Mouse (Mus musculus) midbrain, embryonic 10.5 days (tissue): Measurements from ENCODE around the gene Mfsd4b5. TPM values are rescaled to one million over a fixed set of nuclear protein-coding genes. Genes with fewer than 3 reads are reported as not detected.
A peak's percentile ranks its signal among the peaks of the same experiment; 100 is the strongest.
"Not testable (repeated sequence)": the region's sequence is repeated elsewhere in the genome, so short reads cannot be mapped to it uniquely, and the experiment has no call there.

Source experiments
- DNase-seq: peaks from one replicate; pipeline ENCODE4 v3.0.0-alpha.2; 2017; ENCODE audit warnings: low spot score
- H3K27ac ChIP-seq: fragments of 300-500 bp; sonication (generic); replicated peaks from 2 replicates; pipeline ENCODE4 v1.5.1; 2016; ENCODE audit warnings: mild to moderate bottlenecking
- H3K27me3 ChIP-seq: fragments of 300-500 bp; sonication (generic); 2 replicates; pipeline ENCODE4 v1.6.1; 2016; ENCODE audit warnings: low read depth, mild to moderate bottlenecking; ENCODE audit not compliant: poor library complexity, severe bottlenecking
- H3K36me3 ChIP-seq: fragments of 300-500 bp; sonication (generic); 2 replicates; pipeline ENCODE4 v1.6.1; 2016; ENCODE audit warnings: mild to moderate bottlenecking, moderate library complexity
- H3K4me1 ChIP-seq: fragments of 300-500 bp; sonication (generic); 2 replicates; pipeline ENCODE4 v1.6.1; 2016
- H3K4me3 ChIP-seq: fragments of 300-500 bp; sonication (generic); 2 replicates; pipeline ENCODE4 v1.5.1; 2016; ENCODE audit warnings: mild to moderate bottlenecking, moderate library complexity
- H3K9me3 ChIP-seq: fragments of 300-500 bp; sonication (generic); replicated peaks from 2 replicates; pipeline ENCODE4 v1.6.1; 2016; ENCODE audit warnings: mild to moderate bottlenecking
- WGBS: fragments of 180-500 bp; shearing (Covaris S2); methylation state at CpG from one replicate; pipeline ENCODE4 v1.1.7; 2016; 5-methylcytosine and 5-hydroxymethylcytosine counted together
- polyA plus RNA-seq: library from polyadenylated mRNA; unstranded; fragments of >200 nt; fragmentation: Nextera tagmentation; extraction: Ambion mirVana; gene quantifications from 2 replicates; pipeline ENCODE4 v1.2.1, GENCODE M21; 2016

Mfsd4b5 gene
- polyA plus RNA-seq, 1 experiment from 2014 or later, result not detected

DNA sequence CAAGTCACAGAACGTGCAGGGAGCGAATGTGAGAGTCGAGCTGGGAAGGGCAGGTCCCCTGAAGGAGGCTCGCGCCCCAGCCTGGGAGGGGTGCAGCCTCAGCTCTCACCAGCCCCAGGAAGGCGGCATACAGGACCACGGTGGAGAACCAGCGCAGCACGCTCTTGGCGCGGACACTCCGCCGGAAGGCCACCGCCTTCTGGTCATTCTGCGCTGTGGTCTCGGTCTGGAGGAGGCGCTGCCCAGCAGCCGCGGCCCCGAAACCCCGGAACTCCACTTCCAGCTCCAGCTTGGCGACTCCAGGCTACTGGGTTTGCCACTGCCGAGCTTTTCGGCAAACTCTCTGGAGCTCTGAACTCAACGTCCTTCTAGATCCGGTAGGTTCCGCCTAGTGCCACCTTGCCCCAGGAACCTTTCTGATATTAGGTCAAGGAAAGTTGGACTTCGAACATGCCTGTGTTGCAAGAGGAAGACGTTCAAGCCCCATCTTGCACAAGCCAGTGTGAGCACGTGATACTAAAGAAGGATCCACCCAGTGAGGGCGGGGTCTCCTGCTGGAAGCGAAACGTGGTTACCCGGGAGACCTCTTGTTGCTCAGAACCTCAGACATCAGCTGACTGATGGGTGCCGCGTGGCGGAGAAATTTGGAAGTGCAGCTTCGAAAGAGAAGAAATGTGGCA, 26.5 kb downstream of the Mfsd4b5 start, which contains the start of gene Mfsd4b3:
Gene Mfsd4b3 (minus strand): TSS at position 393 of the 680 bp plus-strand sequence.
- Histone ChIP-seq H3K4me3 (peak within 1 kb of the TSS; percentile 66), H3K4me1 (peaks cover 12% of the 10 kb centered on the region), H3K27ac (peak within 1 kb of the TSS; percentile 81), H3K27me3 (peaks cover 26% of the 10 kb centered on the region), H3K9me3 (no peaks in the 10 kb centered on the region), H3K36me3 (no peaks in the 10 kb centered on the region)
- peak; percentile 92 for DNase-seq
- under 1% methylated on average over 38 of the region's 38 CpGs for WGBS

- Histone ChIP-seq H3K4me3 (no peak overlapping the region), H3K4me1 (peaks cover 12% of the 10 kb centered on the region), H3K36me3 (no peaks in the 10 kb centered on the region), H3K9me3 (no peaks in the 10 kb centered on the region), H3K27ac (no peak overlapping the region), H3K27me3 (peaks cover 26% of the 10 kb centered on the region)
- no peak for DNase-seq
- WGBS, result 89% methylated on average over 4 of the region's 4 CpGs
Measured at GRCm38 (mm10) chr10:39958266-39958665, 28.2 kb downstream of the Mfsd4b5 start.

GRCm38 (mm10) chr10:39956340-39956878, 30.0 kb downstream of the Mfsd4b5 start:
- H3K27me3 ChIP-seq, result peaks cover 38% of the 10 kb centered on the region
- H3K9me3 ChIP-seq, result no peaks in the 10 kb centered on the region
- no peaks in the 10 kb centered on the region for H3K36me3 ChIP-seq
- no peak overlapping the region for H3K4me3 ChIP-seq
- peaks cover 12% of the 10 kb centered on the region for H3K4me1 ChIP-seq
- DNase-seq, result no peak
- H3K27ac ChIP-seq, result no peak overlapping the region
- 86% methylated on average over 2 of the region's 2 CpGs for WGBS

DNA sequence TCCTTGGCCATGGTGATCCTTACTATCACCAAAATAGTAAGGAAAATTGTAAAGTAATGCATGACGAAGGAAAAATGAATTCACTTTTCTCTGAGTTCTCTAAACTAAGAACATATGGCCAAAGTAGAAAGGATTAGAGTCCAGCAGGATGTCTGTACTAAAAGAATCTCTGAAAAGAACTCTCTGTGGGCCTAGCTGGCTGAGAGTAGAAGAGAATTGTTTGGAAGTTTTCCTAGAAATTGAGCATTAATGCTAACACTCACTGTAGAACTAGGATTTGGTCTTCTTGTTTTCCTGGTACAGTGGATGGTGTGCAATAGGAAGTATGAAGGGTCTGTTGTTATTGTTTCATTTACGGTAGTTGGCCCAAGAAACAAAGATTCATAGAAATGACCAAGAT, 31.3 kb downstream of the Mfsd4b5 start:
- Histone ChIP-seq H3K4me3 (no peak overlapping the region), H3K4me1 (peaks cover 11% of the 10 kb centered on the region), H3K27me3 (peaks cover 43% of the 10 kb centered on the region), H3K27ac (no peak overlapping the region), H3K36me3 (no peaks in the 10 kb centered on the region), H3K9me3 (no peaks in the 10 kb centered on the region)
- 88% methylated on average over 2 of the region's 2 CpGs for WGBS
- no peak for DNase-seq

DNA sequence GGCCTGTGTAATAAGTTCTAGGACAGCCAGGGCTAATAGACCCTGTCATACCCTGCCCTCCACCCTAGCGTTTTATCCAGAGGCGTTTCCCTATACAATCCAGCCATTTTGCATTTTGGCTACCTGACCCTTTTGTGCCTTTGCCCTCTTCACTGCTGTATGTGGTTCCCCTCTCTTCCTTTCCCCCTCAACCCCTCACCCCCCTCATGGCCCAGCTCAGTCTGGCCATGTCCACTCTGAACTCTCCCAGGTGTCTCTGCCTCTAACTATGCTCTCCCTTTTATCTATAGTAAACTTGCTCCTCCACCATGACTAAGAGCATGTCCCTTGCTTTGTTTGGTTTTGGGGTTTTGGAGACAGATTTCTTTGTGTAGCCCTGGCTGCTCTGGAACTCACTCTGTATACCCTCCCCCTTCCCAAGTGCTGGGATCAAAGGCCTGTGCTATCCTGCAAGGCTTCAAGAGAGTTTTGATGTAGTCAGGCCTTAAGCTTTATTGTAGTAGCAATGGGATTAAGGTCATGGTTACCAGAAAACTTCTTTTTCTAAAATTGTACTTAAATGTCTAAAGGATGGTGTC, 37.0 kb downstream of the Mfsd4b5 start:
- Histone ChIP-seq H3K27ac (no peak overlapping the region), H3K27me3 (peaks cover 36% of the 10 kb centered on the region), H3K4me3 (no peak overlapping the region), H3K9me3 (no peaks in the 10 kb centered on the region), H3K4me1 (peaks cover 15% of the 10 kb centered on the region), H3K36me3 (no peaks in the 10 kb centered on the region)
- DNase-seq, result peak; percentile 26
- WGBS, result 73% methylated on average over 2 of the region's 2 CpGs

GRCm38 (mm10) chr10:39947195-39947594, 39.3 kb downstream of the Mfsd4b5 start:
- Histone ChIP-seq H3K4me1 (peaks cover 15% of the 10 kb centered on the region), H3K27me3 (peaks cover 31% of the 10 kb centered on the region)
- not testable (repeated sequence) for H3K9me3 ChIP-seq, H3K4me3 ChIP-seq, H3K36me3 ChIP-seq, DNase-seq, H3K27ac ChIP-seq
- WGBS, result 86% methylated on average over 3 of the region's 3 CpGs

GRCm38 (mm10) chr10:39936553-39936952, 49.9 kb downstream of the Mfsd4b5 start:
- Histone ChIP-seq H3K9me3 (no peaks in the 10 kb centered on the region), H3K27me3 (no peaks in the 10 kb centered on the region), H3K4me3 (no peak overlapping the region), H3K36me3 (no peaks in the 10 kb centered on the region), H3K4me1 (no peaks in the 10 kb centered on the region), H3K27ac (no peak overlapping the region)
- no peak for DNase-seq
- 85% methylated on average over 7 of the region's 7 CpGs for WGBS

DNA sequence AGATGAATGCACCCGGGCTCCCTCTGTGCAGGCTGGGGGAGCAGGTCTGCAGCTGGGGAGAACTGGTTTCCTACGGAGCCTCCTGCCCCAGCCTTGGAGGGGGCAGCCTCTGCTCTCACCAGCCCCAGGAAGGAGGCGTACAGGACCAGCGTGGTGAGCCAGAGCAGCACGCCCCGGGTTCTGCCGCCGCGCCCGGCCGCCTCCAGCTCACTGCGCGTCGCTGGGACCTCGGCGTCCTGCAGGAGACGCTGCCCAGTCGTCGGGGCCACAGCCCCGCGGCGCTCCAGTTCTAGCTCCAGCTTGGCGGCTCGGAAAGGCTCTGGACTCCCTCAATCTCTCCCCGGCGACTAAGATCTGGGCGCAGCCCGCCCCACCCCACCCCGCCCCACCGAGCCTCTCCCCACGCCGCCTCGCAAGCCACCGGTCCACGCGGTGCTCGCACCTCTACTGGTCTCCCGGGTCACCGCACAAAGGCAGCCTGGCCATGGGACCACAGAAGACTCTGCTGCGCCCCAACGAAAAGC, 59.8 kb downstream of the Mfsd4b5 start, which contains the start of gene Mfsd4b2:
Gene Mfsd4b2 (minus strand): TSS at position 308 of the 524 bp plus-strand sequence.
- Histone ChIP-seq H3K27me3 (peaks cover 39% of the 10 kb centered on the region), H3K4me3 (peak within 1 kb of the TSS; percentile 60), H3K36me3 (no peaks in the 10 kb centered on the region), H3K4me1 (peaks cover 10% of the 10 kb centered on the region), H3K27ac (peak within 1 kb of the TSS; percentile 77), H3K9me3 (no peaks in the 10 kb centered on the region)
- WGBS, result under 1% methylated on average over 41 of the region's 41 CpGs
- DNase-seq, result peak; percentile 59

GRCm38 (mm10) chr10:39924556-39924955, 61.9 kb downstream of the Mfsd4b5 start:
- 74% methylated on average over 8 of the region's 8 CpGs for WGBS
- H3K9me3 ChIP-seq, H3K4me1 ChIP-seq, H3K27ac ChIP-seq, DNase-seq, H3K4me3 ChIP-seq, H3K36me3 ChIP-seq: not testable (repeated sequence)
- peaks cover 39% of the 10 kb centered on the region for H3K27me3 ChIP-seq

DNA sequence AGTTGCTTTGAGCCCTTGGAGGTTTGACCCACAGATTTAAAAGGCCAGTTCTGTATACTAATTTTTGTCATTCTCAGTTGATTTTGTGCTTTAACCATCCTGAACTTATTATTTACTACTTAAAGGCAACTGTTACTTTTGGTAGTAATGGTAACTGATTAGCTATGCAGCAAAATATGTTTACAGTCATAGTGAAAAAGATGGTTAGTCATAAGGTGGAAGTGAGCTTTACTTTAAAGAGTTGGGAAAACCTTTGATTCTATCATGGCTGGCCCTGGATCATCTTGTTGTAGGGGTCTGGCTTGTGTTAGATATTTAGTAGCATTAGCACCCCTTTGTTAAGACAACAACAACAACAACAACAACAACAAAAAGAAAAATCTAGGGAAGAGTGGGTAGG, 73.8 kb downstream of the Mfsd4b5 start:
- Histone ChIP-seq H3K36me3 (no peaks in the 10 kb centered on the region), H3K27ac (no peak overlapping the region), H3K9me3 (no peaks in the 10 kb centered on the region), H3K4me3 (no peak overlapping the region), H3K4me1 (no peaks in the 10 kb centered on the region), H3K27me3 (no peaks in the 10 kb centered on the region)
- no peak for DNase-seq

DNA sequence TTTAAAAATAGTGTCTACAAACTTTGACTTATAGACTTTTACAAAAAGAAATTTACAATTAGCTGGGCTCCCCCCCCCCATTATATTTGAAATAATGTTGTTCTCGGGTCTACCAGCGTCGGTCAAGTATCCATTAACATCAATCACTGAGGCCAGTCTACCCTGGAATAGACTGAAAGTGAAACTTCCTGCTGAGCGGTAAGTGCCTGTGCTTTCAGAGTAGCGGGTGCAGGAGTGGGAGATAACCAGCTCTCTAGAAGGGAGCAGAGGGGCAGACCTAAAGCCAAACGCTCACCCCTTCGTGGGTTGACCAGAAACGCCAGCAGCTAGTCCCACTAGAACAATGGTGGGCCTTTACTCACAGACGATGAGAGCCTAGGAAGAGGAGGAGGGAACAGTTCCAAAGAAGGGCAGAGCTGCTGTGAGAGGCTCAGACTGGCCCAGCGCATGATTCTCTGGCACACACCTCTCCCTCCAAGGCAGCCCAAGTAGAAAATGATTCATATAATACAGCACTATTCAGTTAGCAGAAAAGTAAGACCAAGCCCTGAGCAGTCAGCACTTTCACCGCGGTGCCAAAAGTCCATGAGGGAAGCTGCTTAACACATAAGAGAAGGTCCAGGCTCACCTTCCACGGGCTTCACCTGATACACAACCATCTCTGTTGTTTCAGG, 77.5 kb downstream of the Mfsd4b5 start:
- no peaks in the 10 kb centered on the region for H3K27me3 ChIP-seq
- no peak overlapping the region for H3K27ac ChIP-seq
- no peaks in the 10 kb centered on the region for H3K4me1 ChIP-seq
- no peak for DNase-seq
- H3K9me3 ChIP-seq, result no peaks in the 10 kb centered on the region
- 79% methylated on average over 13 of the region's 13 CpGs for WGBS
- H3K36me3 ChIP-seq, result no peaks in the 10 kb centered on the region
- no peak overlapping the region for H3K4me3 ChIP-seq
